Mouse (Mus musculus): ENCODE measurements at regions not wholly inside any gene's neighbourhood (a gene's known extent, or its start where the extent isn't known, plus 50 kb on each side); places are given as distances from the start of the nearest gene placed in this dataset.

DNA sequence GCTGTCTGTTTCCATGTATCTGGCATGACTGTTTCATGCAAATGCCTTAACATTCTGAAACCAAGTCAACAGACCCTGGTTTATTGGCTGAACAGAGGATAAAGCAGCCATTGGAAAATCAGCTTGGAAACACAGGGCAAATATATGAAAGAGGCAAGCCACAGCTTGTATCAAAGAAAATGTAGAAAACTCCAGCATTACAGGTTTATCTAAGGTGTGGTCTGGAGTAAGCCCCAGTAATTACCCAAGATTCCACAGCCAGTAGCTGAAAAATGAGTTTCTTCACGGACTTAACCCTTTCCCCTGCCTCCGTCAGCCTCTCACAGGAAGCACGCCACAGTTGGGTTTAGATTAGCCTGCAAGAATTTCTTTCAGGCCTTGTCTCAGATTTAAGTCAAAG, 259.1 kb downstream of the Sox2 start:
- Histone ChIP-seq H3K27me3 (replicated peaks) (no peaks in the 10 kb centered on the region), H3K9me3 (peaks cover 66% of the 10 kb centered on the region), H3K4me3 (replicated peaks) (no peak overlapping the region), H3K36me3 (replicated peaks; ENCODE audit: low read length) (no peaks in the 10 kb centered on the region), H3K4me1 (no peaks in the 10 kb centered on the region)
- no peak for TF ChIP-seq GATA1 (IDR thresholded peaks at IDR 0.05; ENCODE audit: borderline replicate concordance, low read length)
- TF ChIP-seq FLI1 (IDR thresholded peaks at IDR 0.05; ENCODE audit: low read length): no peak

- Histone ChIP-seq H3K4me3 (replicated peaks) (no peak overlapping the region), H3K9me3 (peaks cover 41% of the 10 kb centered on the region), H3K36me3 (replicated peaks; ENCODE audit: low read length) (no peaks in the 10 kb centered on the region), H3K27me3 (replicated peaks) (no peaks in the 10 kb centered on the region), H3K4me1 (no peaks in the 10 kb centered on the region)
- TF ChIP-seq GATA1 (IDR thresholded peaks at IDR 0.05; ENCODE audit: borderline replicate concordance, low read length) (no peak), FLI1 (IDR thresholded peaks at IDR 0.05; ENCODE audit: low read length) (no peak)
Measured at GRCm38 (mm10) chr3:34918326-34918932, 268.2 kb downstream of the Sox2 start.

GRCm38 (mm10) chr3:34920497-34920896, 270.3 kb downstream of the Sox2 start:
- Histone ChIP-seq H3K27me3 (replicated peaks) (no peaks in the 10 kb centered on the region), H3K4me1 (no peaks in the 10 kb centered on the region), H3K36me3 (replicated peaks; ENCODE audit: low read length) (no peaks in the 10 kb centered on the region), H3K9me3 (peaks cover 32% of the 10 kb centered on the region), H3K4me3 (replicated peaks) (no peak overlapping the region)
- TF ChIP-seq FLI1 (IDR thresholded peaks at IDR 0.05; ENCODE audit: low read length) (no peak), GATA1 (IDR thresholded peaks at IDR 0.05; ENCODE audit: borderline replicate concordance, low read length) (no peak)

GRCm38 (mm10) chr3:34949867-34950266, 299.7 kb downstream of the Sox2 start:
- Histone ChIP-seq H3K9me3 (peaks cover 30% of the 10 kb centered on the region), H3K4me1 (no peaks in the 10 kb centered on the region), H3K27me3 (replicated peaks) (no peaks in the 10 kb centered on the region), H3K36me3 (replicated peaks; ENCODE audit: low read length) (no peaks in the 10 kb centered on the region), H3K4me3 (replicated peaks) (no peak overlapping the region)
- TF ChIP-seq FLI1 (IDR thresholded peaks at IDR 0.05; ENCODE audit: low read length) (no peak), GATA1 (IDR thresholded peaks at IDR 0.05; ENCODE audit: borderline replicate concordance, low read length) (no peak)

DNA sequence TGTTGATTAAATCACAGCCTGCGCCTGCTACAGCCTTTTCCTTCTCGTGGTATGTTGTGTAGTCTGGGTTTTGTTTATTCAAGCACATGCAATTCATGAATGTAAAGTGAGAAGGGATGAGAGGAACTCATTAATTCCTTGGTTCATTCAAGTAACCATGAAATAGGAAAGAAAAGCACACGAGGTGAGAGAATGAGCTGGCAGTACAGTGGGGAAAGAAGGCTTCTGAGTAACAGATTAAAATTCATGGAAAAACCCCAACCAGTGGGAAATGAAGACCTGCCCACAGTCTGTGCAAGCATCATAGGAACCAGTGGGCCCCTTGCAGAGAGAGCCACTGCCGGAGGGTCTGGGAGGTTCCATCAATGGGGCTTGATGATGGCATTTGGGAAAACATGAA, 306.0 kb downstream of the Sox2 start:
- H3K9me3 ChIP-seq: peaks cover 49% of the 10 kb centered on the region
- H3K4me1 ChIP-seq: no peaks in the 10 kb centered on the region
- TF ChIP-seq FLI1 (IDR thresholded peaks at IDR 0.05; ENCODE audit: low read length): no peak
- no peak for TF ChIP-seq GATA1 (IDR thresholded peaks at IDR 0.05; ENCODE audit: borderline replicate concordance, low read length)
- no peaks in the 10 kb centered on the region for H3K27me3 ChIP-seq (replicated peaks)
- no peak overlapping the region for H3K4me3 ChIP-seq (replicated peaks)
- H3K36me3 ChIP-seq (replicated peaks; ENCODE audit: low read length): no peaks in the 10 kb centered on the region

DNA sequence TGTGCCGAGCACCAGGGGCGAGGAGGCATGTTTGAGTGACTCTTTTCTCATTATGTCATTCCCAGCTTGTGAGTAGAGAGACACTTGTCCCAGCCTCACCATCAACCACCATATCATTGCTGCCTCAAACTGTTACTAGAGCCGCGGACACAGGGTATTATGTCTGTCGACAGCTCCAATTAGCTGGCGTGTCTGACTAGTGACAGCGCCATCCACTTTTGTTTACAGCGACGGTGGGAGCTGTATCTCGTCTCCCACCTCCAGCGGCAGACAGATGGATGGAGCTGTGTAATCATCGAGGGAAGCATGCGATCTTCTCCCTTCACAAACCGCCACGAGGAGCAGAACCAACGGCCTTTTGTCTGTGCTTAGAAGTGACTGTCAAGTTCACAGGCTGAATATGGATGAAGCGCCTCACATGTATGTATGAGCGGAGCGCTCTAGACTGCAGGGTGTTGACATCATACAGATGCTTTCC, 308.9 kb downstream of the Sox2 start:
- TF ChIP-seq FLI1 (IDR thresholded peaks at IDR 0.05; ENCODE audit: low read length): no peak
- TF ChIP-seq GATA1 (IDR thresholded peaks at IDR 0.05; ENCODE audit: borderline replicate concordance, low read length): no peak
- Histone ChIP-seq H3K27me3 (replicated peaks) (no peaks in the 10 kb centered on the region), H3K4me3 (replicated peaks) (no peak overlapping the region), H3K36me3 (replicated peaks; ENCODE audit: low read length) (no peaks in the 10 kb centered on the region), H3K9me3 (peaks cover 51% of the 10 kb centered on the region), H3K4me1 (no peaks in the 10 kb centered on the region)

DNA sequence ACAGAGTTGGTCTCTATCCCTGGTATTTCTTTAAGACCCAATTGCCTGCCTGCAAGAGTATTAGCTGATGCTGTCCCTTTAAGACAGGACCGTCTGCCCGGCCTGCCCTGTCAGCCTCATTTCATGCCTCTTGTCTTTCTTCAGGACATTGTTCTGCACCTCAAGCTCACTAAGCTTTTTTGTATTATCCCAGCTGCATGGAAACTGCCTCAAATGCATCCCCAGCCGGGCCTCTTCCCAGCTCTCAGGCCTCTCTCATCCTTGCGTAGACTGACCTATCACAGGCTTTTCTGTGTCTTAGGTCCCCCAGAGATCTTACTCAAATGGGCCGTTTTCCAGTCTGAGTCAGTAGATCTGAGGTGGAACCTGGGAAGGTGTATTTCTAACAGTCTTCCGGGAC, 316.2 kb downstream of the Sox2 start:
- Histone ChIP-seq H3K4me1 (no peaks in the 10 kb centered on the region), H3K4me3 (replicated peaks) (no peak overlapping the region), H3K36me3 (replicated peaks; ENCODE audit: low read length) (no peaks in the 10 kb centered on the region), H3K9me3 (peaks cover 66% of the 10 kb centered on the region), H3K27me3 (replicated peaks) (no peaks in the 10 kb centered on the region)
- TF ChIP-seq FLI1 (IDR thresholded peaks at IDR 0.05; ENCODE audit: low read length): no peak
- no peak for TF ChIP-seq GATA1 (IDR thresholded peaks at IDR 0.05; ENCODE audit: borderline replicate concordance, low read length)

DNA sequence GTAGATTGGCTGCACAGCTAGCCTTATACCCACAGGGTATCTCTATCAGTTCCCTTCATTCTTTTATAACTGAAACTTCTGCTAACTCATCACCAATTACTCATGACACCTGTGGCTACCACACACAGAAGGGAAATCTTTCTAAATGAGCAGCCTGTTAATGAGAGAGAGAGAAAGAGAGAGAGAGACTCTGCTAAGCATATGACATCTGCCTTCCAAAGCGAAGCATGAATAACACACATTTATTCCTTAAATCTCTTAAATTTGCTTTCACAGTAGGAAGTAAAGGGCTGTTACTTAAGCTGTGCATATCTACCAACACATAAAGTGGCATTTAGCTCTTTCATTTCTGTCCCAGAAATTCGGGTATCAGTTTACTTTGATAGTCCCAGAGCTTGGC, 317.7 kb downstream of the Sox2 start:
- H3K4me1 ChIP-seq: no peaks in the 10 kb centered on the region
- no peak overlapping the region for H3K4me3 ChIP-seq (replicated peaks)
- peaks cover 58% of the 10 kb centered on the region for H3K9me3 ChIP-seq
- no peak for TF ChIP-seq GATA1 (IDR thresholded peaks at IDR 0.05; ENCODE audit: borderline replicate concordance, low read length)
- no peak for TF ChIP-seq FLI1 (IDR thresholded peaks at IDR 0.05; ENCODE audit: low read length)
- no peaks in the 10 kb centered on the region for H3K36me3 ChIP-seq (replicated peaks; ENCODE audit: low read length)
- no peaks in the 10 kb centered on the region for H3K27me3 ChIP-seq (replicated peaks)

- TF ChIP-seq GATA1 (IDR thresholded peaks at IDR 0.05; ENCODE audit: borderline replicate concordance, low read length) (no peak), FLI1 (IDR thresholded peaks at IDR 0.05; ENCODE audit: low read length) (no peak)
- H3K4me3 ChIP-seq (replicated peaks): no peak overlapping the region
- H3K27me3 ChIP-seq (replicated peaks): no peaks in the 10 kb centered on the region
- no peaks in the 10 kb centered on the region for H3K36me3 ChIP-seq (replicated peaks; ENCODE audit: low read length)
- no peaks in the 10 kb centered on the region for H3K4me1 ChIP-seq
- H3K9me3 ChIP-seq: peaks cover 31% of the 10 kb centered on the region
Measured at GRCm38 (mm10) chr3:34971536-34971935, 321.3 kb downstream of the Sox2 start.

DNA sequence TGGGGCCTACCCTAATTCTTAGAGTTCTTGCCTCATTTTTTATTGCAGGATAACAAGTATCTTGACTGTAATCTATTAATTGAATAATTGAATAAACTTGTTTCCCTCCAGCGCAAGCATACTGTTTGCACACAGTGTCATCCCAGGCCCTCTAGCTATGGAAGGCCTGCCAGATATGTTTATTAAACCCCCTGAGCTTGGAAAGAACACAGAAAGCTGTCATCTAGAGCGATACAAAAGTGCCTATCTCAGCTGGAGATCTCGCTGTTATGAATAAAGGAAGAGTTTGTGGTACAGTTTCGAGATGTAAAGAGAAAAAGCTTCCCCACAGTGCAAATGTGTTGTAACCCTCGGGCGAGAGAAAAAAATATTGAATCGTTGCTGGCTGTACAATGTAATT, 324.2 kb downstream of the Sox2 start:
- no peak for TF ChIP-seq FLI1 (IDR thresholded peaks at IDR 0.05; ENCODE audit: low read length)
- no peak for TF ChIP-seq GATA1 (IDR thresholded peaks at IDR 0.05; ENCODE audit: borderline replicate concordance, low read length)

More for the DNA sequence above, 324.2 kb downstream of the Sox2 start:
- peaks cover 26% of the 10 kb centered on the region for H3K9me3 ChIP-seq
- no peaks in the 10 kb centered on the region for H3K4me1 ChIP-seq
- H3K4me3 ChIP-seq (replicated peaks): no peak overlapping the region
- H3K36me3 ChIP-seq (replicated peaks; ENCODE audit: low read length): no peaks in the 10 kb centered on the region
- no peaks in the 10 kb centered on the region for H3K27me3 ChIP-seq (replicated peaks)

All from megakaryocyte, embryonic 14.5 days (primary cell).